Mouse (Mus musculus) limb, embryonic 11.5 days (tissue): Measurements from ENCODE around the gene Grhl3. TPM values are rescaled to one million over a fixed set of nuclear protein-coding genes. Genes with fewer than 3 reads are reported as not detected.

Experiments used
- ATAC-seq: fragments of 200-750 bp; cut with Nextera tagmentation; 2 replicates; pipeline ENCODE4 v1.8.0; 2017; ENCODE audit warnings: low read depth; ENCODE audit not compliant: insufficient number of reproducible peaks, low FRiP score, low TSS enrichment
- DNase-seq: peaks from one replicate; pipeline ENCODE4 v3.0.0-alpha.2; 2015; ENCODE audit warnings: low spot score
- H3K27ac ChIP-seq: fragments of 300-500 bp; sonication (generic); replicated peaks from 2 replicates; pipeline ENCODE4 v1.5.1; 2014; ENCODE audit warnings: low read depth, mild to moderate bottlenecking, low read length
- H3K27me3 ChIP-seq: fragments of 300-500 bp; sonication (generic); 2 replicates; pipeline ENCODE4 v1.6.1; 2014; ENCODE audit warnings: mild to moderate bottlenecking, low read length, mixed read lengths; ENCODE audit not compliant: control insufficient read depth, insufficient read depth
- H3K36me3 ChIP-seq: fragments of 300-500 bp; sonication (generic); 2 replicates; pipeline ENCODE4 v1.6.1; 2014; ENCODE audit warnings: mild to moderate bottlenecking, low read length, moderate library complexity, mixed read lengths; ENCODE audit not compliant: control insufficient read depth, insufficient read depth
- H3K4me1 ChIP-seq: fragments of 300-500 bp; sonication (generic); 2 replicates; pipeline ENCODE4 v1.6.1; 2014; ENCODE audit warnings: low read length, mixed read lengths; ENCODE audit not compliant: control insufficient read depth, insufficient read depth
- H3K4me2 ChIP-seq: fragments of 300-500 bp; sonication (generic); 2 replicates; pipeline ENCODE4 v1.6.1; 2014; ENCODE audit warnings: low read depth, mild to moderate bottlenecking, moderate library complexity; ENCODE audit not compliant: severe bottlenecking
- H3K4me3 ChIP-seq: fragments of 300-500 bp; sonication (generic); 2 replicates; pipeline ENCODE4 v1.5.1; 2014; ENCODE audit warnings: low read depth, low read length
- H3K9ac ChIP-seq: fragments of 300-500 bp; sonication (generic); 2 replicates; pipeline ENCODE4 v1.6.1; 2014; ENCODE audit warnings: mild to moderate bottlenecking, low read length
- H3K9me3 ChIP-seq: fragments of 300-500 bp; sonication (generic); 2 replicates; pipeline ENCODE4 v1.6.1; 2016; ENCODE audit warnings: low read length; ENCODE audit not compliant: control insufficient read depth
- WGBS: fragments of 180-500 bp; shearing (Covaris S2); extraction: QIAGEN DNeasy Blood & Tissue Kit; methylation state at CpG from one replicate; pipeline ENCODE4 v1.1.7; 2014; 5-methylcytosine and 5-hydroxymethylcytosine counted together
- polyA plus RNA-seq: library from polyadenylated mRNA; unstranded; fragments of >200 nt; fragmentation: Nextera tagmentation; extraction: Ambion mirVana; gene quantifications from 2 replicates; pipeline ENCODE4 v1.2.1, GENCODE M21; 2014

Gene Grhl3
- polyA plus RNA-seq, 1 experiment from 2014 or later: 8.3 TPM

DNA sequence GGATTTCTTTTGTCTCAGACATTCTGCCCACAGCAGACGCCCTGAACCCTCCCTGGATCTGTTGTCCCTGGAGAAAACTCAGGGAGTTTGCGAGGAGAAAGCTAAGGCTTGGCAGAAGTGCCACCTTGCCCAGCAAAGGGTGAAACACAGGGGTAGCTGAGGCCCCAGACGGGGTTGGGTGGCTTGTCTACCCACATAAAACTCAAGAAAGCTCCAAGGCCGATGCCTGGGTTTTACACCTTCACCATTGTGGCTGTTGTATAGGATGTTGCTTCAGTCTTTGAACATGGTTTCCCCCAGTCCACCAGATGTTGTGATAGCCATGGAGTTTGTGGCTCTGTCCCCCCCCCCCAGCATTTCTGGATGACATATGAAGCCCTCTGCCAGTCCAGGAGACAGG lies 11.4 kb upstream of the Grhl3 start:
- no peak for DNase-seq

GRCm38 (mm10) chr4:135581222-135581910 lies 7.9 kb upstream of the Grhl3 start:
- ATAC-seq (no peak), DNase-seq (no peak)
- H3K4me3 ChIP-seq: no peak overlapping the region
- H3K9me3 ChIP-seq: no peaks in the 10 kb centered on the region
- H3K27ac ChIP-seq: no peak overlapping the region
- 18% methylated on average over 12 of the region's 12 CpGs for WGBS
- no peaks in the 10 kb centered on the region for H3K36me3 ChIP-seq
- H3K9ac ChIP-seq: no peak overlapping the region
- no peaks in the 10 kb centered on the region for H3K27me3 ChIP-seq
- no peak overlapping the region for H3K4me2 ChIP-seq
- peaks cover 7% of the 10 kb centered on the region for H3K4me1 ChIP-seq

More for the DNA sequence above, 11.4 kb upstream of the Grhl3 start:
- no peak overlapping the region for H3K27ac ChIP-seq
- H3K27me3 ChIP-seq: no peaks in the 10 kb centered on the region
- no peak for ATAC-seq
- no peak overlapping the region for H3K4me3 ChIP-seq
- no peak overlapping the region for H3K4me2 ChIP-seq
- no peak overlapping the region for H3K9ac ChIP-seq
- WGBS: 60% methylated on average over 4 of the region's 4 CpGs
- no peaks in the 10 kb centered on the region for H3K36me3 ChIP-seq
- H3K4me1 ChIP-seq: peaks cover 7% of the 10 kb centered on the region
- no peaks in the 10 kb centered on the region for H3K9me3 ChIP-seq

DNA sequence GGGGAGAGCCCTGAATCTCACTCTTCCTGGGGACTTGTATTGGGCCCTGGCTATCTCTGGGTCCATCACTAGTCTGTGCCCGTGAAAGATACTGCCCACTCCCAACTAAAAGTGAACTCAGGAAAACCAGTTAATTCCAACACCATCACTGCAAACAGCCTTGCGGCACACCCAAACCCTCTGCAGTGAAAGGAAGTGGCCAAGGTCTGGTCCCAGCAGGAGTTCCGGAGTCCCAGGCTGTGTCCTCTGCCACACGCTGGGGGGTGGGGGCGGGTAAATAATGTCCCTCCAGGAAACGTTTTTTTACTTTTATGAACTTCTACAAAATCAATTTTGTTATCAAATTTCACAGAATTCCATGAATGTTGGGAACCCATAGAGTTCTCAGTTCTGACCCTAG lies 6.3 kb upstream of the Grhl3 start:
- Histone ChIP-seq H3K9me3 (no peaks in the 10 kb centered on the region), H3K36me3 (no peaks in the 10 kb centered on the region), H3K4me1 (peaks cover 7% of the 10 kb centered on the region), H3K27ac (no peak overlapping the region), H3K9ac (no peak overlapping the region), H3K4me3 (no peak overlapping the region), H3K4me2 (no peak overlapping the region), H3K27me3 (peaks cover 6% of the 10 kb centered on the region; the same call in 1 of the 2 replicates)
- no peak for DNase-seq
- 58% methylated on average over 6 of the region's 6 CpGs for WGBS
- no peak for ATAC-seq

GRCm38 (mm10) chr4:135578490-135578889 lies 5.1 kb upstream of the Grhl3 start:
- no peak for DNase-seq
- Histone ChIP-seq H3K36me3 (no peaks in the 10 kb centered on the region), H3K9ac (no peak overlapping the region), H3K4me1 (peaks cover 13% of the 10 kb centered on the region), H3K27ac (no peak overlapping the region), H3K4me2 (no peak overlapping the region), H3K9me3 (no peaks in the 10 kb centered on the region), H3K4me3 (no peak overlapping the region), H3K27me3 (peaks cover 18% of the 10 kb centered on the region)
- WGBS: 82% methylated on average over 5 of the region's 5 CpGs
- ATAC-seq: no peak

GRCm38 (mm10) chr4:135575365-135576140 lies 2.1 kb upstream of the Grhl3 start:
- Histone ChIP-seq H3K4me2 (no peak overlapping the region), H3K27ac (no peak overlapping the region), H3K27me3 (peaks cover 35% of the 10 kb centered on the region), H3K9ac (no peak overlapping the region), H3K4me1 (peaks cover 29% of the 10 kb centered on the region), H3K36me3 (no peaks in the 10 kb centered on the region), H3K4me3 (no peak overlapping the region), H3K9me3 (no peaks in the 10 kb centered on the region)
- DNase-seq (no peak), ATAC-seq (no peak)
- 56% methylated on average over 15 of the region's 15 CpGs for WGBS

DNA sequence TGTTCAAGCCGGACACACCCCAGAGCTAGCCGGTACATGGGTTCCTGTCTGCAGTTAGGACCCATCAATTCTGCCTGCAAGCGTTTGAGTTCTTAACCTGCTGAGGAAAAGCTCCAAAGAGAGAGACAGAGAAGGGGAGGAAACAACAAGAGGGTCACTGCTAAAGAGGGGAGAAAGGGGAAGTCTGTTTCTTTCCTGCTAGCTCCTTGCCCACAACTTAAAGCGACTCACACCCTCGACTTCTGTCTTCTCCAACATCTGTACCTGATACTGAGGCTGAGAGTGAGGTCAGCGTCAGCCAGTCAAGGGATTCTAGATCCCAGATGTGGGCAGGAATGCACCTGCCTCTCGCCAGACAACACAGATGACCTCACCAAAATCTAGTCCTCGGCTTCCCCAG lies 1.2 kb downstream of the Grhl3 start:
- DNase-seq: no peak
- Histone ChIP-seq H3K9me3 (no peaks in the 10 kb centered on the region), H3K27ac (no peak overlapping the region), H3K27me3 (peaks cover 48% of the 10 kb centered on the region), H3K4me1 (peaks cover 56% of the 10 kb centered on the region), H3K9ac (no peak overlapping the region), H3K36me3 (no peaks in the 10 kb centered on the region), H3K4me2 (no peak overlapping the region), H3K4me3 (no peak overlapping the region)
- ATAC-seq: no peak
- WGBS: 16% methylated on average over 8 of the region's 8 CpGs

DNA sequence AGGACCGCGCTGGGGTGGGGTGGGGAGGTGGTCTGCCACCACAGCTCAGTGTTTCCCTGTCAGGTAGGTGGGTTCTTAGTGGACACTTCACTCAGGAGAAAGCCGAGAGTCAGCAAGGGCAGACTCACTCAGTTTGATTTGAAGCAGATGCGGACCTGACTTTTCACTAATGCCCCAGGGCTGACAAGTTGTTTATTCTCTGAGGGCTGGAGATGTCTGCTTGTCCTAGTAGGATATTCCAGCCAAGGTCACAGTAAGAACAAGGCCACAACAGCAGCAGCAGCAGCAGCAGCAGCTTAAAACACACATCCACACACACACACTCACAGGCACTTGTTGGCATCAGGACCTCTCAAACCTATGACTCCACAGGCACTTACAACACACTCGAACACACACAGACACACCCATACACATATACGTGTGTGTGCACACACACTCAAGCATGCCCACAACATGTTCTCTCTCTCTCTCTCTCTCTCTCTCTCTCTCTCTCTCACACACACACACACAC lies 2.3 kb downstream of the Grhl3 start:
- Histone ChIP-seq H3K4me3 (no peak overlapping the region), H3K4me2 (peak overlapping the region; percentile 47; the same call in 1 of the 2 replicates), H3K4me1 (peaks cover 60% of the 10 kb centered on the region), H3K27ac (peak overlapping the region; percentile 36; the same call in 1 of the 2 replicates), H3K36me3 (no peaks in the 10 kb centered on the region), H3K9ac (no peak overlapping the region; the same call in 1 of the 2 replicates), H3K27me3 (peaks cover 49% of the 10 kb centered on the region), H3K9me3 (no peaks in the 10 kb centered on the region)
- WGBS: 18% methylated on average over 6 of the region's 6 CpGs
- DNase-seq (no peak), ATAC-seq (no peak)

DNA sequence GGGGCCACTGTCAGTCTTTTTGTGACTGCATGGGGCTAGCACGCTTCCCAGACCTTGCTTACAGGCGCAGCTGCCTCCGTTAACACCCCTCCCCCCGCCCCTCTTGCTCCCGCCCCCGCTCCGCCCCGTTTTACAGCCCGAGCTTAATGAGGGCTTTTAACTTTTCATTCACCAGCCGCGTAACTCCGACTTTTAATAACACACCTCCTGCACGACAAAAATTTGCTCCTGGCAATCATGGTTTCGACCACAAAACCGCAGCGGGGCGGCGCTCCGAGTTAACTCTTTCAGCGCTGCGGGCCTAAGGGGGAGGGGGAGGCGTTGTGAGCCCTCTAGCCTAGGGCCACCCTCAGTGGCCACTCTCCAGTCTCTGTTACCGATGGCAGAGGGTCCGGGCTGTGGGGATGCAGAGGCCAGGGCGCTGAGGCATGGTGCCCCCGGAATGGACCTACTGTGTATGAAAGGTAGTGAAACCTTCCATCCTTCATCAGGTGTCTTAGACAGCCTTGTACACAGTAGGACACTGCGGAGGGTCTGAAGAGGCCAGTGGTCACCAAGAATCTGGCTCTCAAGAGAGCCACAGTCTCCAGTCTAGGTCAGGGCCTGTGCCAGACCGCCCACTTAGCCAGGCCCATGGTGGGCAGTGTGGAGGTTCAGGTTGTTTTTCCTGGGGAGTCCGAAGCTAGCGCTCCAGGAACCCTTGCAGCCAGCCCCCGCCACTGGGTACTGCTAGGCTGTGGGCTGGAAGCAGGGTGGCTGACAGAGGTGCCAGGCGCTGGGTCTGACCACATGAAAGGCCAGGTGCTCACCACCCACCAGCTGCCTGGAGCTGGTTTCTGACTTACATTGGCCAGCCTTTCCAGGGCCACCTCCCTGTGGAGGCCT lies 3.0 kb downstream of the Grhl3 start:
- no peaks in the 10 kb centered on the region for H3K36me3 ChIP-seq
- H3K27ac ChIP-seq: peak overlapping the region; percentile 36
- 6% methylated on average over 32 of the region's 32 CpGs for WGBS
- DNase-seq (peak; percentile 84), ATAC-seq (peak; percentile 52)
- peaks cover 60% of the 10 kb centered on the region for H3K4me1 ChIP-seq
- H3K27me3 ChIP-seq: peaks cover 49% of the 10 kb centered on the region
- H3K4me2 ChIP-seq: peak overlapping the region; percentile 47
- peak overlapping the region; percentile 20 for H3K4me3 ChIP-seq
- peak overlapping the region; percentile 50 for H3K9ac ChIP-seq
- H3K9me3 ChIP-seq: no peaks in the 10 kb centered on the region
